In the genomic region with DNA sequence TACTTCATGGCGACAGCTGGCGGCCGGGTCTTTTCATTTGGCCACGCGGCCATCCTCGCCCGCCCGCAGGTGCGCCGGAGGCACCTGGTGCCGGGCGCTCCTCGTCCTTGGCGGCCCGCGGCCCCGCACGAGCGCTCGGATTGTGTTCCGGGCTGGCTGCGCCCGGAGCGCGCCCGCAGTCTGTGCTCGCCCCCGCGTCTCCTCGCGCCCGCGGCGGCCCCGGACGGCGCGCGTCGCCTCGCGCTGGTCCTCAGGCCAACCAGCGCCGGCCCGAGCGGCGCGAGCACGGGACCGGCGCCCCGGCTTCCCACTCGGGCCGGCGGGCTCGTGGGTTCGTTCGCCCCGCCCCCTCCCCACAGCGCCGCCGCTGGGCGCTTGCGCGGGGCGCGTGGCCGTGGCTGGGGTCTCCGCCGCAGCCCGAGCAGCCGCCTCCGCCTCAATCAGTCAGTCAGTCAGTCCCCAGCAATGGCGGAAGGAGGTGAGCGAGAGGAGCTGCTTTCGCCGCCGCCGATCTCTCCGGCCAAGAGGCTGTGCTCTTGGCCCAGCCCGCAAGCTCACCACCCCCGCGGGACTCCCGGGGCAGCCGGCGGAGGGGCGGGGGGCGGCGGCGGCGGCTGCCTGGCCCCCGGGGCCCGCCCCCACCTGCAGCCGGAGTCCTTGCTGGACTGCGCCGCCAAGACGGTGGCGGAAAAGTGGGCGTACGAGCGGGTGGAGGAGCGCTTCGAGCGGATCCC, we compare ENCODE assay signal across 1 mouse cellular context.
TF ChIP-seq lines count a peak whose summit lies in the region.

Zswim5 (plus strand) TSS at position 382 of the 734 bp plus-strand sequence.

TF ChIP-seq in CH12.LX, 34 proteins besides CTCF, POLR2A, EP300 and RAD21 (continued from another document):
- TF ChIP-seq SMC3 (IDR thresholded peaks at IDR 0.05; ENCODE audit: low read depth, low read length) (no peak), JUN (IDR thresholded peaks at IDR 0.05; ENCODE audit: insufficient read depth, low read depth, low read length) (no peak), IRF4 (IDR thresholded peaks at IDR 0.05; ENCODE audit: low read depth, low read length) (no peak), ZMIZ1 (IDR thresholded peaks at IDR 0.05; ENCODE audit: low read depth, low read length) (no peak), MYC (IDR thresholded peaks at IDR 0.05; ENCODE audit: low read depth, low read length) (no peak), KAT2A (IDR thresholded peaks at IDR 0.05; ENCODE audit: insufficient replicate concordance, low read length) (no peak), SIN3A (IDR thresholded peaks at IDR 0.05; ENCODE audit: low read length) (no peak), PAX5 (IDR thresholded peaks at IDR 0.05; ENCODE audit: low read length) (no peak), ZC3H11A (IDR thresholded peaks at IDR 0.05; ENCODE audit: low read depth, low read length) (no peak), MAFK (IDR thresholded peaks at IDR 0.05; ENCODE audit: insufficient replicate concordance, low read length) (no peak), ZNF384 (IDR thresholded peaks at IDR 0.05; ENCODE audit: low read depth, low read length) (no peak), NELFE (IDR thresholded peaks at IDR 0.05; ENCODE audit: low read depth, low read length) (0 out of 2 replicates have a peak, but pooled peaks have one; percentile 19), ELF1 (IDR thresholded peaks at IDR 0.05; ENCODE audit: low read depth, low read length) (no peak), RCOR1 (conservative IDR thresholded peaks at IDR 0.05; ENCODE audit: low read depth, low read length) (no peak), MAX (IDR thresholded peaks at IDR 0.05; ENCODE audit: low read length) (no peak), MAZ (IDR thresholded peaks at IDR 0.05; ENCODE audit: low read depth, low read length) (no peak), TCF12 (IDR thresholded peaks at IDR 0.05; ENCODE audit: low read depth, low read length) (0 out of 2 replicates have a peak, but pooled peaks have one; percentile 14), BHLHE40 (IDR thresholded peaks at IDR 0.05; ENCODE audit: low read depth, low read length) (no peak), POLR2AphosphoS2 (IDR thresholded peaks at IDR 0.05; ENCODE audit: low read depth, low read length) (no peak), ETS1 (conservative IDR thresholded peaks at IDR 0.05; ENCODE audit: low read depth, low read length) (no peak), NRF1 (IDR thresholded peaks at IDR 0.05; ENCODE audit: low read depth, low read length) (peak; percentile 67), CHD2 (IDR thresholded peaks at IDR 0.05; ENCODE audit: low read length) (no peak), UBTF (IDR thresholded peaks at IDR 0.05; ENCODE audit: low read depth, low read length) (peak; percentile 62), CHD1 (IDR thresholded peaks at IDR 0.05; ENCODE audit: low read depth, low read length) (no peak), HCFC1 (IDR thresholded peaks at IDR 0.05; ENCODE audit: low read depth, low read length) (no peak), ZKSCAN1 (IDR thresholded peaks at IDR 0.05; ENCODE audit: borderline replicate concordance, low read depth, low read length) (no peak), JUND (conservative IDR thresholded peaks at IDR 0.05; ENCODE audit: low read depth, low read length) (no peak), E2F4 (IDR thresholded peaks at IDR 0.05; ENCODE audit: insufficient replicate concordance, low read depth, low read length) (no peak), MEF2A (IDR thresholded peaks at IDR 0.05; ENCODE audit: borderline replicate concordance, low read depth, low read length) (no peak)
